Mouse (Mus musculus) gastrocnemius, adult 18-20 months (tissue): ENCODE results near the gene Lce1h. TPM values are rescaled to one million over a fixed set of nuclear protein-coding genes. Genes with fewer than 3 reads are reported as not detected.

ENCODE experiments used
- DNase-seq: peaks from one replicate; pipeline ENCODE4 v3.0.0; 2021; ENCODE audit warnings: low spot score
- long read RNA-seq, 2 experiments: library from polyadenylated mRNA; stranded (forward); transcript quantifications; one replicate each; pipeline ENCODE4 v2.0.0; 2021
- total RNA-seq, 2 experiments: library from RNA; stranded (reverse); gene quantifications; 2 replicates each; pipeline ENCODE4 v1.2.3; 2021

Lce1h gene
- total RNA-seq: not detected
- long read RNA-seq, experiment 1: 0 reads
- long read RNA-seq, experiment 2: 0 reads

GRCm38 (mm10) chr3:92764965-92765364, at the start of gene Lce1h:
TSS of gene Lce1h (minus strand) at chr3:92765065.
- DNase-seq: no peak

DNA sequence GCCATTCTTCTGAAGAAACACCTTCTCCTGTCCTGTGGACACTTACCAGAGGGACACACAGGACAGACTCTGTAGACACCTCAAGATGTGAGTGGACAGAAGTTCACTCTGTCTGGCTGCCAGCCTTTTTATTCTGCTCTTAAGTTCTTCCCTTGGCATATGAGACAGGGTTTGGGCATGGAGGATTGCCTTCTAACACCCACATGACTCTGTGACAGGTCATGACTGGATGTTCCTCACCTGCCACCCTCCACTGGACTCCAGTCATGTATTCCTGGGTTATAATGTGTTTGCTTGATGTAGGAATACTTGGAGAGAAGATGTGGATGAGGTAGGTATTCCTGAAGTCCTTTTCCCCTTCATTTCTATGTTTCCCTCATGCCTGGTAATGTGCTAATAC, 42.9 kb upstream of the Lce1h start, which contains the start of gene Lce1k:
Gene Lce1k (minus strand): TSS at position 101 of the 400 bp plus-strand sequence.
- DNase-seq: no peak

DNA sequence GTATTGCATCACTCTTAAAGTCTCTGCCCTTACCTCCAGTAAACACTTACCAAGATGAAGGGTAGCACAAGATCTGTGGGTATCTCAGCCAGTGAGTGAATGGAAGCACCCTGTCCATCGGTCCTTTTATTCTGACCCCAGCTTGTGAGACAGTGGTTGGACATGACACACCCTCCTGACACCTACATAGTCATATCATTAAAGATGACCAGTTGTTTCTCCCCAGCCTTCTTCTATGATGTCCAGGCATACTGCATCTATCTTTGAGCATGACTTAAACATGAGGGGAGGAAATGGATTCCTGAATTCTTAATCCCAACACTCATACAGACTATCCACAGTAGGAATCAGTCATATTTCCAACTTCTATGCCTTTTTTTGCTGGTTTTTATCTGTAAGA, 25.5 kb upstream of the Lce1h start, which contains the start of gene Lce1j:
Gene Lce1j (minus strand): TSS at position 101 of the 400 bp plus-strand sequence.
- no peak for DNase-seq

DNA sequence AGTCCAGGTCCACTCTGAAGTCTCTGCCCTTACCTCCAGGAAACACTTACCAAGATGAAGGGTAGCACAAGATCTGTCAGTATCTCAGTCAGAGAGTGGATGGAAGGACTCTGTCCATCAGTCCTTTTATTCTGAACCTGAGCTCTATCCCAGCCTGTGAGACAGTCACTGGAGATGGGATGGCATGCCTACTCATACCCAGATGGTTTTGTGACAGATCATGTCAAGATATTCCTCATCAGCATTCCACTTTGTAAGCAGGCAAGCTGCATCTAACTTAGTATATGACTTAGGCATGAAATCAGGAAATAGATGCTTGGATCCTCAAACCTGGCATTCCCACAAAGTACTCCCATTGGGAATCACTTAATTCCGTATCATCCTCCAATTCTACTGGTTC, 13.9 kb upstream of the Lce1h start, which contains the start of gene Lce1i:
Gene Lce1i (minus strand): TSS at position 101 of the 400 bp plus-strand sequence.
- DNase-seq: no peak

DNA sequence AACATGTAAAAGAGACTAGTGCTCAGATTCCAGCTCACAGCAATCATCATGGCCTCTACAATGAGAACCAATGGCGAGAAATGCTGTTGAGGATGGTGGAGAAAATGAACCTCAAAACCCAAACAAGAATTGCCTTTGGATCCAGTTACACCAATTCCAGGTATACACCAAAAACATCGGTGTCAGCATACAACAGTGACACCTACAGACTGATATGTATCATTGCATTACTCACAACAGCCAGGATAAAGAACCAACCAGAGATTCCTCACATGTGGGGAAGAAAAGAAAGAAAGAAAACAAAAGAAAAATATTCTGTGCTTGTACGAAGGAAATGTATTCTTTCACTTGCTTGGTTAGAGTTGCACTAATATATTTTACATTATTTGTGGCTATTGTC, 6.7 kb upstream of the Lce1h start:
- DNase-seq: no peak

GRCm38 (mm10) chr3:92753197-92753596, 11.7 kb downstream of the Lce1h start:
- no peak for DNase-seq

- DNase-seq: no peak
Measured at GRCm38 (mm10) chr3:92752238-92752637, 12.6 kb downstream of the Lce1h start, which contains the start of gene Lce1g. TSS of gene Lce1g (minus strand) at chr3:92752338.

DNA sequence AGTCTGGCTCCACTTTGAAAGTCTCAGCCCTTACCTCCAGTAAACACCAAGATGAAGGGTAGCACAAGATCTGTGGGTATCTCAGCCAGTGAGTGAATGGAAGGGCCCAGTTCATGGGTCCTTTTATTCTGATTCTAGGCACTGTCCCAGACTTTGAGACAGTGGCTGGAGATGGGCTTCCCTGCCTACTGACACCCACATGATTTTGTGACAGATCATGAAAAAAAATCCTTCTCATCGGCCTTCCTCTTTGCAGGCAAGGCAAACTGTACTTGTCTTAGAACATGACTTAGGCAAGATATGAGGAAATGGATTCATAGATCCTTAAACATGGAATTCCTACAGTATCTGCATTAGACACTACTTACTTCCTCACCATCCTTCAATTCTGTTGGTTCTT, 25.9 kb downstream of the Lce1h start, which contains the start of gene Gm38119:
Gene Gm38119 (minus strand): TSS at position 101 of the 400 bp plus-strand sequence.
- DNase-seq: no peak

DNA sequence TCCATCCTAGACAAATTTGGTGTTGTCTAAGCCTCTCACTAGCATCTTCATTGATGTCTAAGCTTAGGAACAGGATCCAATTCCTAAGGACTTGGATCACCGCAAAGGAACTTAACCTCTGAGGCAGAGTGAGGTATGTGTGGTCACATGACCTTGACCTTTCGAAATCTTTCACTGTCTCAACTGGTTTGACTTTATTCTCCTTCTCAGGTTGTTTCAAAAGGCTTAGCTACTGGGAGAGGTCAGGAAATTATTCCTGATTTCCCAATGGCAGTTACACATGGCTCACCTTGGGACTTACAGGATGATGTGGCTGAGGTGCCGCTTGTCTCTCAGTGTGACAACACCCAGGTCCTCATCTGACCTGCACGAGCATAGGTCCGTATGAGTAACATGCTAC, 42.2 kb downstream of the Lce1h start:
- DNase-seq: no peak

GRCm38 (mm10) chr3:92720250-92720649, 44.6 kb downstream of the Lce1h start, which contains the start of gene Lce1f:
TSS of gene Lce1f (minus strand) at chr3:92720350.
- DNase-seq: no peak

DNA sequence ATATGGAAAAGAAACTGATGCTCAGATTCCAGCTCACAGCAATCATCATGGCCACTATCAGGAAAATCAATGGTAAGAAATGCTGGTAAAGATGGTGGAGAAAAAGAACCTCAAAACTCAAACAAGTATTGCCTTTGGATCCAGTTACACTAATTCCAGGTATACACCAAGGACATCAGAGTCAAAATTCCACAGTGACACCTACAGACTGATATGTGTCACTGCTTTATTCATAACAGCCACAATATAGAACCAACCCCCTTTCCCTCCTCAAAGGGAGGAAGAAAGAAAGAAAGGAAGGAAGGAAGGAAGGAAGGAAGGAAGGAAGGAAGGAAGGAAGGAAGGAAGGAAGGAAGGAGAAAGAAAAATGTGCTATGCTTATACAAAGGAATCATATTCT, 49.7 kb downstream of the Lce1h start:
- DNase-seq: no peak

Other genes starting within 250 kb of the Lce1h start
- not detected for gene 2310046K23Rik, start 230.6 kb downstream of the Lce1h start, total RNA-seq
- not detected for gene Ivl, start 191.3 kb downstream of the Lce1h start, total RNA-seq
- gene Smcp, start 176.1 kb downstream of the Lce1h start, total RNA-seq: not detected
- gene 2210017I01Rik, start 157.6 kb downstream of the Lce1h start, total RNA-seq: not detected
- not detected for gene Lce6a, start 143.4 kb downstream of the Lce1h start, total RNA-seq
- not detected for gene Lce1a1, start 116.8 kb downstream of the Lce1h start, total RNA-seq
- not detected for gene Lce1b, start 108.1 kb downstream of the Lce1h start, total RNA-seq
- not detected for gene Lce1a2, start 94.8 kb downstream of the Lce1h start, total RNA-seq
- not detected for gene Lce1c, start 85.8 kb downstream of the Lce1h start, total RNA-seq
- gene Lce1d, start 77.9 kb downstream of the Lce1h start, total RNA-seq: not detected
- gene Lce1e, start 56.0 kb downstream of the Lce1h start, total RNA-seq: not detected
- gene Lce1f, start 44.7 kb downstream of the Lce1h start, total RNA-seq: not detected
- gene Gm38119, start 26.0 kb downstream of the Lce1h start, total RNA-seq: not detected
- not detected for gene Lce1g, start 12.7 kb downstream of the Lce1h start, total RNA-seq
- not detected for gene Lce1i, start 13.8 kb upstream of the Lce1h start, total RNA-seq
- gene Lce1j, start 25.4 kb upstream of the Lce1h start, total RNA-seq: not detected
- gene Lce1k, start 42.8 kb upstream of the Lce1h start, total RNA-seq: not detected
- gene Kprp, start 62.2 kb upstream of the Lce1h start, total RNA-seq: not detected
- not detected for gene Lce1l, start 86.2 kb upstream of the Lce1h start, total RNA-seq
- not detected for gene 2310050C09Rik, start 105.2 kb upstream of the Lce1h start, total RNA-seq
- not detected for gene Lce3a, start 161.2 kb upstream of the Lce1h start, total RNA-seq
- gene Lce3b, start 167.9 kb upstream of the Lce1h start, total RNA-seq: not detected
- not detected for gene Lce3c, start 179.4 kb upstream of the Lce1h start, total RNA-seq
- not detected for gene Lce3d, start 192.3 kb upstream of the Lce1h start, total RNA-seq
- gene Lce3e, start 202.0 kb upstream of the Lce1h start, total RNA-seq: not detected
- not detected for gene Lce3f, start 227.2 kb upstream of the Lce1h start, total RNA-seq